Mouse (Mus musculus) cerebellum, adult 11 months (tissue): ENCODE measurements around the gene Steap4.
"Not testable (repeated sequence)": the region's sequence is repeated elsewhere in the genome, so short reads cannot be mapped to it uniquely, and the experiment has no call there.

Experiments used
- DNase-seq: peaks from one replicate; pipeline ENCODE4 v3.0.0; 2022

Gene Steap4

GRCm38 (mm10) chr5:7991631-7992030, 31.4 kb downstream of the Steap4 start:
- not testable (repeated sequence) for DNase-seq

- no peak for DNase-seq
Observed at GRCm38 (mm10) chr5:7993766-7994165, 33.5 kb downstream of the Steap4 start.

- DNase-seq = no peak
Observed at GRCm38 (mm10) chr5:7995288-7995897, 35.1 kb downstream of the Steap4 start.

- DNase-seq = no peak
Observed at GRCm38 (mm10) chr5:7996401-7997044, 36.3 kb downstream of the Steap4 start.

- no peak for DNase-seq
Observed at GRCm38 (mm10) chr5:7997086-7997485, 36.8 kb downstream of the Steap4 start.

- no peak for DNase-seq
Observed at GRCm38 (mm10) chr5:8000466-8000865, 40.2 kb downstream of the Steap4 start.

- DNase-seq = no peak
Observed at GRCm38 (mm10) chr5:8002827-8003226, 42.6 kb downstream of the Steap4 start.

- DNase-seq = no peak
Observed at GRCm38 (mm10) chr5:8013276-8013675, 53.0 kb downstream of the Steap4 start.
